Mouse (Mus musculus) gastrocnemius, postnatal 14 days (tissue): ENCODE results near the gene Cxcl12. TPM values are rescaled to one million over a fixed set of nuclear protein-coding genes. Genes with fewer than 3 reads are reported as not detected.
A peak's percentile ranks its signal among the peaks of the same experiment; 100 is the strongest.

Experiments
- DNase-seq: peaks from one replicate; pipeline ENCODE4 v3.0.0; 2021; ENCODE audit warnings: mixed read lengths
- intact Hi-C: fragments of 180-260 bp; cut with DNase I; formaldehyde crosslinking; loops from one replicate; pipeline ENCODE4 v1.15.1; 2025; ENCODE audit warnings: low total_unique reads
- total RNA-seq, 2 experiments: library from RNA; stranded (reverse); gene quantifications; 2 replicates each; pipeline ENCODE4 v1.2.3; 2021

Cxcl12 gene
- total RNA-seq, 2 experiments from 2014 or later: 61.6 to 71.2 TPM

GRCm38 (mm10) chr6:117169910-117170747, 1.8 kb downstream of the Cxcl12 start:
- DNase-seq: no peak
- intact Hi-C loops: loop anchor here (5.0 to 10.0 kb wide), 2 partner anchors 515 to 657 kb away; no protein-coding TSS in a partner anchor

DNA sequence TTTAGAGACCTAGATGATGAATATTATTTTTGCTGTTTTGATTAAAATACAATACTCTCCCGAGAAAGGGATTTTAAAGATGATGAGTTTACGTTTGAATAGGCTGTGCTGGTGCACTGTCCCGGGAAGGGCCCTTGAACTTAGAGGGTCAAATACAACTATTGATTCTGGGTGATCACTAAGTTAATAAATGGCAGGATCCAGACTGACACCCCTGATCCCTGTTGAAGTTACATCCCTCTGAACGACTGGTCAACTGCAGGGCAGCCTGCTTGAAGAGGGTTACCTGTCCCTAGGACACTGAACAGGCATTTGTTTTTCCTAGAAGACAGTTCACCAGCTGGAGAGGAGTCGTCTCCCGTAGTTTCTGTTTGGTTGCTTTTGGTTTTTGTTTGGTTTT, 4.0 kb downstream of the Cxcl12 start:
- intact Hi-C loops: no loop called here
- no peak for DNase-seq

- intact Hi-C loops: no loop called here
- peak; percentile 84 for DNase-seq
Observed at GRCm38 (mm10) chr6:117173876-117174275, 5.5 kb downstream of the Cxcl12 start.

DNA sequence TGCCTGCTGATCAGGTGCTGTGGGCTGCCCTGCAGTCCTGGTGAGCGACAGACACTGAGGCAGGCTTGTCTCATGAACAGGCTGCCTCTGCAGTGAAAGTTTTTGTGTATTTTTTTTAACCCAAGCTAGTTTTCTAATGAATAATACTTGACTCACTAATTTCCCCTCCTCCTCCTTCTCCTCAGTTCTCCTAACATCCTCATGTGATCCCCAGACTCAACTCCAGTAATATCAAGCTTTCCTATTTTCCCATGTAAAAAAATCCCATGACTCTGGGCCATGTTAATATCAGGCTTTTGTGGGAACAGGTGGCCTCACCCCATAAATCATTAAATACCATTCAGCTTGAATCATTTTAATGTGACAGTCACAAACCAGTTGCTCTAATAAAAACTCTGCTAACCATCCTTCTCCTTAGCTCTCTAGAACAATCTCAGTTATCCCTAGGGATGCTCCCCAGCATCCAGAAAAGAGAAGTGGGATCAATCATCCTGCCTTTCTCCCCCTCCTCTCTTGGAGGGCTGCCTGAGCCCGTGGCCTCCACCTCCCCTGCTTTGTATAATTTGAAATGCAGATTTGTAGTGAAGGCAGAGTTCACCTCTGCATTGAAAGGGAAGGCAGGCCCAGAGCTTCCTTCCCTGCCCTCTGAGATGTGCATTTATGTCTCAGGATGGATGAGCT, 6.9 kb downstream of the Cxcl12 start:
- intact Hi-C loops: no loop called here
- DNase-seq: no peak

DNA sequence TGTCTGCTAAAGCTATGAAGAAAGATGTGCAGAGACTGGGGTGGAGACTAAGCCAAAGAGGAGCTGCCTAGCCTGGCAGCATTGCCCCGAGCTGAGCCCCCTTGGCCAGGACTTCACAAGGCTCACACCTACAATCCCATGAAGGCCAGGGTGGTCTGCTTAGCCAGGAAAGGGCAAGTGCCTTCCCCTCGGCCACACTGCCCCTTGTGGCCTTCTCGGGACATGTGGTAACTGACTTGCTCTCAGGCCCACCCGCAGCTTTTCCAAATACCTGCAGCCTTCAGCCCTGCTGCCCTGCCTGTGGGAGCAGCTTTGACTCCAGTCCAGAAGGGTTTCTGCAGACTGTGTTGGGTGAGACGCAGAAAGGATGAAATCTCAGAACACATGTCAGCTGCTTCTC, 8.1 kb downstream of the Cxcl12 start:
- intact Hi-C loops: no loop called here
- DNase-seq: no peak

DNA sequence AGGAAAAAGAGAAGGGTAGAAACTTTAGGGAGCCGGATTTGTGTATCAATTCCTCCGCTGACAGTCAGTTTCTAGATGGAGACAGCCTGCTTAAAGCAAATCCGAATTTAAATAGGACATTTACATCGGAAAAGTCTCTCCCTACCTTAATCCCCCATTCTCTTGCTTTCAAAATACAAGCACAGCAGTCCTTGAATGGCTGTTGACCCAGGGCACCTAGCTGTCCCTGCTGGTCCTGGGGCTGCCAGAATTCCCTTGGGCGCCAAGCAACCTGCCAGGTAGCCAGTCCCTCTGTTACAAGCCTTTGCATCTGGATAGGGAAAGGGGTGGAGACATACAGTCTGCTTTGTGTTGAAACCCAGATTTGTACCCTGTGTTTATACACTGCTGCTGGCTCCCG, 12.0 kb downstream of the Cxcl12 start:
- intact Hi-C loops: no loop called here
- DNase-seq: no peak

GRCm38 (mm10) chr6:117185381-117185780, 17.0 kb downstream of the Cxcl12 start:
- DNase-seq: no peak
- intact Hi-C loops: no loop called here

DNA sequence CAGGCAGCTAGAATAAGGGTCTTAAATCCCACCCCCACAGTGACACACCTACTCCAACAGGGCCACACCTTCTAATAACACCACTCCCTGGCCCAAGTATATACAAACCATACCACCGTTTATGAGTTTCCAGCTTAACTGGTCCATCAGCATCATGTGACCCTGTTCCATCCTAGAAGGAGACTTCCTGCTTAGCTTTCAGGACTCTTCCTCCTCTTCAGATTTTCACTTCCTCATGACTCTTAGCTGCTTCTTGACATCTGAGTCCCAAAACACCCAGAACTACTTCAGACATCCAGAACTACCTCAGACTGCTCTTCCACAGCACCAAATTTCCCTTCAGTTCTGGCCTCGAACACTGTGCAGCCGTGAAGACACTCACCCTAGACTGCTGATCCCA, 22.1 kb downstream of the Cxcl12 start:
- DNase-seq: no peak
- intact Hi-C loops: no loop called here

- intact Hi-C loops: no loop called here
- DNase-seq: no peak
Observed at GRCm38 (mm10) chr6:117191741-117192140, 23.4 kb downstream of the Cxcl12 start.

- DNase-seq: no peak
- intact Hi-C loops: no loop called here
Observed at GRCm38 (mm10) chr6:117192678-117193077, 24.3 kb downstream of the Cxcl12 start.

GRCm38 (mm10) chr6:117195270-117195669, 26.9 kb downstream of the Cxcl12 start:
- intact Hi-C loops: no loop called here
- DNase-seq: no peak

DNA sequence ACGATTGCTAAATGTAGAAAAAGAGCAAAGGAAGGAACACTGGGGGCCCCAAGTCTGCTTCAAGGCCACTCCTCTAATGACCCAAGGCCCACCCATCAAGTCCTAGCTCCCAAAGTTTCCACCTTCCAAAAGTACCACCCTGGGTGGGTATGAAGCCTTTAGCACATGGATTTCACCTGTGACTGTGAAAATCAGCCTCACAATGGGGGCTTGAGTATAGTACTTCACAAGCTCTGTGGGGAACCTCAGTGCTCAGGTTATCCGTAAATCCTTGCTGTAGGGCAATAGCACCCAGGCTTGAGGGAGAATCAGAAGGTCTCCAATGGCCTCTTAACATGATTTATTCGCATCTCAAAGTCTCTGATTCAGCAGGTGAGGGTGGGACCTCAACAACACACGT, 30.5 kb downstream of the Cxcl12 start:
- DNase-seq: no peak
- intact Hi-C loops: no loop called here

DNA sequence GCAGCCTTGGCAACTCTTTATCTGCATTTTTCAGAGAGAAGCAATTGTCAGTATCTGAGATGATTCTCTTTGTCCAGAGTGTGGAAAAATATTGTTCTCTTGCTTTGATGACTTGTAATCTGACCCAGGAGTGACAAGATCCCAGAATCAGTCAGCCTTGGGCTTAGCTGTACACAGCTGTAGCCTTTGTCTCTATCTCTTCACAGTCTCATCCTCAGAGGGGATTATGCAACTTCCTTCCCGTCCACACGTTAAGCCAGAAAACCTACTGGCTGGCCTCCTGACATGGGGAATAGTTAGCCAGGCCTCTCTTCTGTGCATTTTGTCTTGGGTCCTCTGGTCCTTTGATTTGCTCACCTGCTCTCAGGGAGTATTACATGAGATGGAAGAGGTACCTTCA, 31.4 kb downstream of the Cxcl12 start:
- intact Hi-C loops: no loop called here
- no peak for DNase-seq

DNA sequence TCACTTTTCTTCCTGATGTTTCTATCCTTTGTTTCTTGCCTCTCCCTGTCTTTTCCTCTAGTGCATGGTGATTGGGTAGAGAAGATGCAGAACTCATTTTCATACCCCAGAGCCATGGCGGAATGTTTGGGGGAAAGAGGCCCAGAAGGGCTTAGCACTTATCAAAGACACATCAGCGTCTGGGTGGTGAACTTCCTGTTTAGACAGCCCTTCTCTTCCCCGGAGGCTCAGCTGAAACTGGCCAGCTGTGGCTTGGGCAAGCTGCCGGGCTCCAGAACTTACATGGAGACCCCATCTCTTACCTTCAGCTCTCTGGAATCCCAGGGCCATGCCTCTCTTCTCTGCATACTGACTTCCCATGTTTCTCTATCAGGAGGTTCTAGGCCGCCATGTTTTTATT, 32.6 kb downstream of the Cxcl12 start:
- no peak for DNase-seq
- intact Hi-C loops: no loop called here

DNA sequence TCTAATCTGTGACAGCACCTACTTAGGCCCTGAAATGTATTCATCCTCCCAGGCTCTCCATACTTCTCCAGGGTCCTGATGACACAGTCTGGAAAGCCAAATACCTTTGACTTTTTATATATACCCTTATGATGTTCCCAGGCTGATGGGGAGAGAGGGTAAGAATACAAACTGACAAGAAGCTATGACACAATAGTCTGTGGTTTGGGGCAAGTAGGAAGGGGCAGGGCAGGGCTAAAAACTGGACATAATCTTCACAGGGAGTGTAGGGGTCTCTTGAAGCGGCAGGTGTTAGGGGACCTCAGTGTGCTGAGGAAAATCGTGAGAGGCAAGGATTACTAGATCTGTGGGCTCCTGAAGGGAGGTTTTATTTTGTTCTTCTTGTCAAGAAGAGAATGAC, 33.1 kb downstream of the Cxcl12 start:
- DNase-seq: no peak
- intact Hi-C loops: no loop called here

- intact Hi-C loops: no loop called here
- DNase-seq: no peak
Observed at GRCm38 (mm10) chr6:117201859-117202258, 33.5 kb downstream of the Cxcl12 start.

- no peak for DNase-seq
- intact Hi-C loops: no loop called here
Observed at GRCm38 (mm10) chr6:117202856-117203400, 34.6 kb downstream of the Cxcl12 start.

DNA sequence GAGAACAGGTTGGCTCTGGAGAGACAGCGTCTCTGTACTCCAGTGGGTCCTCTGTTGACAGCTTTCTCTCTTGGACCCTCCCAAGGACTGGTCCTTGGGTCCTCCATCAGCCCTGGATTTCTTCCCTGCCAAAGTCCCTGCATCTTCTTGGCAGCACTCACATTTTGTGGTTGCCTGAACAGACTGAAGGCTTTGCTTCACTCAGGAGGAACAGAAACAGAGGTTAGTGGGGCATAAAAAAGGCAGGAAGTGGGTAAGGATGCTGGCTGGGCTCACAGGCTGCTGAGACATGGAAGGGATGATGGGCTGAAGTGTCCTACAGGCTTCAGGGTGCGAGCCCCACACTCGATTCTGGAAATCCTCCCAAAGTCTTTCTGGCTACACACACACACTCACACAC, 35.8 kb downstream of the Cxcl12 start:
- no peak for DNase-seq
- intact Hi-C loops: no loop called here

- intact Hi-C loops: no loop called here
- DNase-seq: no peak
Observed at GRCm38 (mm10) chr6:117206834-117207233, 38.5 kb downstream of the Cxcl12 start.

DNA sequence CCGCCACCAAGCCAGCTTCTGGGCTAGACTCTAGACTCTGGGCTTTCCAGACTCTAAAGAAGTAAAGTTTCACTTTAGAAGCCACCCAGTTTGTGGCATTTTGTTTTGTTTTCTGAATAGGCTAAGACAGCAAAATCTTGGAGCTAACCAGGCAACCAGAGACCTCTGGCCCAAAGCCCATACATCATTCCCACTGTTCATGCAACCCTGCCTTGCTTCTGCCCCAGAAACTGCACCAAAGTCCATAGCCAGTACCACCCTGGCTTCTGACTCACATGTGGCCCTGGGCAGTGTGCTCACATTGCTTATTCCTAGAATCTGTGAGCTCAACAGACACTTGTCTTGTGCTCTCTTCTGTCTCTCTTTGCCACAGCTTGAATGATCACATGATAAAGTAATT, 39.0 kb downstream of the Cxcl12 start:
- intact Hi-C loops: no loop called here
- DNase-seq: no peak

GRCm38 (mm10) chr6:117210086-117210485, 41.8 kb downstream of the Cxcl12 start:
- DNase-seq: no peak

More at GRCm38 (mm10) chr6:117210086-117210485, 41.8 kb downstream of the Cxcl12 start:
- intact Hi-C loops: no loop called here
